16 mouse cellular contexts compared by ENCODE assay signal in genomic region chr8:85073041-85073612, GRCm38 (mm10). TPM values are rescaled to one million over a fixed set of nuclear protein-coding genes. Genes with fewer than 3 reads are reported as not detected.
A peak's percentile ranks its signal among the peaks of the same experiment; 100 is the strongest.
DNase-seq lines count a peak whose midpoint lies in the region; ATAC-seq and TF ChIP-seq lines count a peak whose summit lies in the region.
"Had no signal": no experiment of that assay in that cellular context is flagged by ENCODE, and none has a peak within 500 bp of the region (broad histone marks: within the 10 kb centered on the region; RNA-seq: fewer than 3 reads in every experiment).

No protein-coding gene starts in this region.

- 0 out of 2 replicates have a peak overlapping the region, but pooled peaks have one; percentile 65 for H3K4me2 ChIP-seq in kidney, embryonic 14.5 days (replicated peaks; ENCODE audit: low read depth, low read length)
- H3K4me2 ChIP-seq in liver, embryonic 13.5 days, result peak overlapping the region; percentile 77

- H3K27me3 ChIP-seq in kidney, embryonic 14.5 days (ENCODE audit: control insufficient read depth, insufficient read depth, low read length), result no peaks in the 10 kb centered on the region
- no peaks in the 10 kb centered on the region for H3K27me3 ChIP-seq in E14TG2a.4 (ENCODE audit: insufficient read depth, low read length)
- no peaks in the 10 kb centered on the region for H3K27me3 ChIP-seq in G1E (ENCODE audit: insufficient read depth, low read length)
- no peaks in the 10 kb centered on the region for H3K27me3 ChIP-seq in liver, embryonic 13.5 days

- no peak for ATAC-seq in kidney, embryonic 14.5 days (ENCODE audit: low FRiP score, low TSS enrichment)
- no peak for ATAC-seq in G1E (ENCODE audit: extremely low read depth, insufficient number of reproducible peaks, low FRiP score, poor library complexity, severe bottlenecking)
- no peak for ATAC-seq in liver, embryonic 13.5 days (ENCODE audit: low read depth)

- no peak overlapping the region for H3K4me3 ChIP-seq in kidney, embryonic 14.5 days (ENCODE audit: low read length)
- H3K4me3 ChIP-seq in E14TG2a.4 (replicated peaks; ENCODE audit: low read length) (peak overlapping the region; percentile 94), G1E (ENCODE audit: low read depth, low read length) (peak overlapping the region; percentile 48; the same call in 1 of the 2 replicates)
- peak overlapping the region; percentile 91 for H3K4me3 ChIP-seq in liver, embryonic 13.5 days (replicated peaks)

- DNase-seq in kidney, postnatal 4 days, result no peak
- no peak for DNase-seq in G1E (ENCODE audit: low spot score)
- DNase-seq in liver, embryonic 13.5 days, result no peak
- no peak for DNase-seq in layer of hippocampus, adult 9-11 months
- DNase-seq in adrenal gland, postnatal 10 days, result no peak
- DNase-seq: adrenal gland, adult 8-10 months; cerebellum, adult 11-12 months; kidney, adult 9 months; lung, postnatal 4 days had no signal

- no peaks in the 10 kb centered on the region for H3K9me3 ChIP-seq in kidney, embryonic 14.5 days (ENCODE audit: control insufficient read depth, low read length)
- no peaks in the 10 kb centered on the region for H3K9me3 ChIP-seq in E14TG2a.4 (ENCODE audit: low read length)
- H3K9me3 ChIP-seq in G1E (replicated peaks), result no peaks in the 10 kb centered on the region
- no peaks in the 10 kb centered on the region for H3K9me3 ChIP-seq in liver, embryonic 13.5 days (replicated peaks)

- TF ChIP-seq CTCF in E14TG2a.4 (conservative IDR thresholded peaks at IDR 0.05; ENCODE audit: low read length) (no peak), G1E (IDR thresholded peaks at IDR 0.05; ENCODE audit: low read depth, low read length) (no peak)

- H3K27ac ChIP-seq in kidney, embryonic 14.5 days (ENCODE audit: low read depth, low read length), result no peak overlapping the region
- 0 out of 2 replicates have a peak overlapping the region, but pooled peaks have one; percentile 15 for H3K27ac ChIP-seq in liver, embryonic 13.5 days

- H3K36me3 ChIP-seq in kidney, embryonic 14.5 days (ENCODE audit: control insufficient read depth, insufficient read depth, low read length), result peaks cover 39% of the 10 kb centered on the region
- H3K36me3 ChIP-seq in E14TG2a.4 (ENCODE audit: insufficient read depth, low read length) (peaks cover 65% of the 10 kb centered on the region), G1E (replicated peaks) (peaks cover 71% of the 10 kb centered on the region)
- peaks cover 47% of the 10 kb centered on the region for H3K36me3 ChIP-seq in liver, embryonic 13.5 days

- H3K4me1 ChIP-seq in kidney, embryonic 14.5 days (ENCODE audit: control insufficient read depth, insufficient read depth, low read length), result no peaks in the 10 kb centered on the region; the same call in none of the 2 replicates
- H3K4me1 ChIP-seq in E14TG2a.4 (replicated peaks; ENCODE audit: low read depth, low read length) (peaks cover 45% of the 10 kb centered on the region), G1E (ENCODE audit: insufficient read depth, low read depth, low read length) (peaks cover 54% of the 10 kb centered on the region)
- peaks cover 72% of the 10 kb centered on the region for H3K4me1 ChIP-seq in liver, embryonic 13.5 days (replicated peaks)

- 90% methylated on average over 15 of the region's 15 CpGs for WGBS in kidney, embryonic 14.5 days
- WGBS in liver, embryonic 13.5 days (ENCODE audit: insufficient replicate concordance), result 85% methylated on average over 15 of the region's 15 CpGs

- no peak overlapping the region for H3K9ac ChIP-seq in kidney, embryonic 14.5 days (ENCODE audit: low read depth, low read length)
- H3K9ac ChIP-seq in liver, embryonic 13.5 days, result peak overlapping the region; percentile 93; the same call in 1 of the 2 replicates

RNA-seq across cellular contexts. Expression of gene Dhps, which starts 1.6 kb away (rescaled TPM):
- 74.4 and 85.8 TPM in 2 replicates for polyA plus RNA-seq in kidney, embryonic 14.5 days (2014; fragmentation: Nextera tagmentation; extraction: Ambion mirVana)
- 42.9 and 58.5 TPM in 2 replicates for total RNA-seq in G1E (2014; fragmentation: Nextera tagmentation)
- 33.9 and 36.2 TPM in 2 replicates for total RNA-seq in G1E (2017)
- polyA plus RNA-seq in G1E (2012), result 27.3 and 41.7 TPM in 2 replicates
- 41.2 and 42.9 TPM in 2 replicates for polyA plus RNA-seq in liver, embryonic 13.5 days (2015; fragmentation: Nextera tagmentation; extraction: Ambion mirVana)
- 10 to 100 TPM; 35.7 to 36.5 TPM for total RNA-seq in adrenal gland, postnatal 10 days (2021)

RNA-seq across cellular contexts. Expression of gene Gm5741, which starts 5.3 kb away (rescaled TPM):
- polyA plus RNA-seq in kidney, embryonic 14.5 days (2014; fragmentation: Nextera tagmentation; extraction: Ambion mirVana), result 1.1 TPM in 1 of 2 replicates, not detected in the other
- total RNA-seq in G1E (2014; fragmentation: Nextera tagmentation), result not detected in 2 replicates
- 0.99 and 1.0 TPM in 2 replicates for total RNA-seq in G1E (2017)
- 0.89 and 1.8 TPM in 2 replicates for polyA plus RNA-seq in G1E (2012)
- not detected in 2 replicates for polyA plus RNA-seq in liver, embryonic 13.5 days (2015; fragmentation: Nextera tagmentation; extraction: Ambion mirVana)
- total RNA-seq in adrenal gland, postnatal 10 days (2021), result 1 to 10 TPM in 1 of 2 experiments, not detected in 1; 1.2 TPM
- total RNA-seq: gastrocnemius, adult 8-10 months; left cerebral cortex, adult 8-10 months; neutrophil, adult 5-6 weeks had no signal
- polyA plus RNA-seq: embryonic facial prominence, embryonic 11.5 days; heart, embryonic 16.5 days had no signal

RNA-seq across cellular contexts. Expression of gene Wdr83os, which starts 7.4 kb away (rescaled TPM):
- 161 and 174 TPM in 2 replicates for polyA plus RNA-seq in kidney, embryonic 14.5 days (2014; fragmentation: Nextera tagmentation; extraction: Ambion mirVana)
- total RNA-seq in G1E (2014; fragmentation: Nextera tagmentation) (79.0 and 99.0 TPM in 2 replicates), G1E (2017) (22.0 and 29.4 TPM in 2 replicates)
- polyA plus RNA-seq in G1E (2012), result 5.0 and 11.7 TPM in 2 replicates
- 69.1 and 70.5 TPM in 2 replicates for polyA plus RNA-seq in liver, embryonic 13.5 days (2015; fragmentation: Nextera tagmentation; extraction: Ambion mirVana)
- 10 to 100 TPM; 58.2 to 70.5 TPM for total RNA-seq in adrenal gland, postnatal 10 days (2021)

RNA-seq across cellular contexts. Expression of gene Wdr83, which starts 8.0 kb away (rescaled TPM):
- 43.4 and 44.9 TPM in 2 replicates for polyA plus RNA-seq in kidney, embryonic 14.5 days (2014; fragmentation: Nextera tagmentation; extraction: Ambion mirVana)
- 22.4 and 23.8 TPM in 2 replicates for total RNA-seq in G1E (2014; fragmentation: Nextera tagmentation)
- total RNA-seq in G1E (2017), result 27.2 and 28.4 TPM in 2 replicates
- 24.2 and 38.9 TPM in 2 replicates for polyA plus RNA-seq in G1E (2012)
- polyA plus RNA-seq in liver, embryonic 13.5 days (2015; fragmentation: Nextera tagmentation; extraction: Ambion mirVana), result 26.5 and 28.1 TPM in 2 replicates
- total RNA-seq in adrenal gland, postnatal 10 days (2021), result 10 to 100 TPM; 25.7 to 29.8 TPM

RNA-seq across cellular contexts. Expression of gene Man2b1, which starts 9.9 kb away (rescaled TPM):
- polyA plus RNA-seq in kidney, embryonic 14.5 days (2014; fragmentation: Nextera tagmentation; extraction: Ambion mirVana), result 23.3 and 33.9 TPM in 2 replicates
- total RNA-seq in G1E (2014; fragmentation: Nextera tagmentation), result 91.8 and 105 TPM in 2 replicates
- 87.7 and 88.0 TPM in 2 replicates for total RNA-seq in G1E (2017)
- 12.4 and 19.3 TPM in 2 replicates for polyA plus RNA-seq in G1E (2012)
- 20.0 and 24.1 TPM in 2 replicates for polyA plus RNA-seq in liver, embryonic 13.5 days (2015; fragmentation: Nextera tagmentation; extraction: Ambion mirVana)
- 10 to 100 TPM; 52.7 to 56.6 TPM for total RNA-seq in adrenal gland, postnatal 10 days (2021)
